Mouse (Mus musculus): Measurements from ENCODE around the gene Lamtor2.

Lamtor2 gene

GRCm38 (mm10) chr3:88542486-88542885, 10.4 kb downstream of the Lamtor2 start:
- DNase-seq (ENCODE audit: low read depth, low spot score) = no peak

GRCm38 (mm10) chr3:88541622-88542401, 11.1 kb downstream of the Lamtor2 start:
- DNase-seq (ENCODE audit: low read depth, low spot score) = no peak

GRCm38 (mm10) chr3:88540085-88540484, 12.8 kb downstream of the Lamtor2 start:
- DNase-seq (ENCODE audit: low read depth, low spot score) = no peak

- DNase-seq (ENCODE audit: low read depth, low spot score) = no peak
These were observed 13.5 kb downstream of the Lamtor2 start for GRCm38 (mm10) chr3:88539397-88539796.

GRCm38 (mm10) chr3:88538271-88539145, 14.4 kb downstream of the Lamtor2 start:
- no peak for DNase-seq (ENCODE audit: low read depth, low spot score)

GRCm38 (mm10) chr3:88537146-88537545, 15.7 kb downstream of the Lamtor2 start:
- DNase-seq (ENCODE audit: low read depth, low spot score) = no peak

GRCm38 (mm10) chr3:88536103-88536930, 16.6 kb downstream of the Lamtor2 start:
- DNase-seq (ENCODE audit: low read depth, low spot score) = peak; percentile 46

- no peak for DNase-seq (ENCODE audit: low read depth, low spot score)
These were observed 17.3 kb downstream of the Lamtor2 start for GRCm38 (mm10) chr3:88535527-88535926.

GRCm38 (mm10) chr3:88535005-88535404, 17.9 kb downstream of the Lamtor2 start:
- no peak for DNase-seq (ENCODE audit: low read depth, low spot score)

DNA sequence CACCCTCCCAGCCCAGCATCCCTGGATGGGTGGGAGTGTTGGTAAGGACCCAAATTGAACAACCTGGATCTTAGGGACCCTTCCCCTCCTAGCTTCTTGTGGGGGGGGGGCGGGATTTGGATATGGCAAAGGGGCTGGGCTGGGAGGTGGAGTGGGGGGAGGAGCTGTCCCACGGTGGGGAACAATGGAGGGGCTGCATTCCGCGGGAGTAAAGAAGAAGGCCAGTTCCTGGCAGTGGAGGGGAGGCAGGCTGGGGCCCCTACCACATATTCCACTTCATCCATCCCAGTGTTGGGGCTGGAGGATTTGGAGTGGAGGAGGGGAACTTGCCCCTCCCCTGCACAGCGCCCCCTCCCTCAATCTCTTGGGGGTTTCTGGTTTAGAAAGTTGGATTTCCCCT, 19.2 kb downstream of the Lamtor2 start:
- DNase-seq (ENCODE audit: low read depth, low spot score) = no peak

- peak; percentile 42 for DNase-seq (ENCODE audit: low read depth, low spot score)
These were observed 20.0 kb downstream of the Lamtor2 start for GRCm38 (mm10) chr3:88532689-88533511.

DNA sequence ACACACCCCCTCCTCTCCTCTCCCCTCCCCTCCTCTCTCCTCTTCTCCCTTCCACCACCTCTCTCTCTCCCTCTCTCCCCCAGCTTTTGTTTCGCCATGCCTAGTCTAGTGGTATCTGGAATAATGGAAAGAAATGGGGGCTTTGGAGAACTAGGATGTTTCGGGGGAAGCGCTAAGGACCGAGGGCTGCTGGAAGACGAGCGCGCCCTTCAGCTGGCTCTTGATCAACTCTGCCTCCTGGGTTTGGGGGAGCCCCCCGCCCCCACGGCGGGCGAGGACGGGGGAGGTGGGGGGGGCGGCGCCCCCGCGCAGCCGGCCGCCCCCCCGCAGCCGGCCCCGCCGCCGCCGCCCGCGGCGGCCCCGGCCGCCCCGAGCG, 20.6 kb downstream of the Lamtor2 start, which contains the start of gene Mex3a:
Mex3a (plus strand) TSS at position 97 of the 376 bp plus-strand sequence.
- DNase-seq (ENCODE audit: low read depth, low spot score) = no peak

GRCm38 (mm10) chr3:88531348-88532298, 21.3 kb downstream of the Lamtor2 start:
- DNase-seq (ENCODE audit: low read depth, low spot score) = peak; percentile 84

GRCm38 (mm10) chr3:88530082-88530864, 22.6 kb downstream of the Lamtor2 start:
- no peak for DNase-seq (ENCODE audit: low read depth, low spot score)

DNA sequence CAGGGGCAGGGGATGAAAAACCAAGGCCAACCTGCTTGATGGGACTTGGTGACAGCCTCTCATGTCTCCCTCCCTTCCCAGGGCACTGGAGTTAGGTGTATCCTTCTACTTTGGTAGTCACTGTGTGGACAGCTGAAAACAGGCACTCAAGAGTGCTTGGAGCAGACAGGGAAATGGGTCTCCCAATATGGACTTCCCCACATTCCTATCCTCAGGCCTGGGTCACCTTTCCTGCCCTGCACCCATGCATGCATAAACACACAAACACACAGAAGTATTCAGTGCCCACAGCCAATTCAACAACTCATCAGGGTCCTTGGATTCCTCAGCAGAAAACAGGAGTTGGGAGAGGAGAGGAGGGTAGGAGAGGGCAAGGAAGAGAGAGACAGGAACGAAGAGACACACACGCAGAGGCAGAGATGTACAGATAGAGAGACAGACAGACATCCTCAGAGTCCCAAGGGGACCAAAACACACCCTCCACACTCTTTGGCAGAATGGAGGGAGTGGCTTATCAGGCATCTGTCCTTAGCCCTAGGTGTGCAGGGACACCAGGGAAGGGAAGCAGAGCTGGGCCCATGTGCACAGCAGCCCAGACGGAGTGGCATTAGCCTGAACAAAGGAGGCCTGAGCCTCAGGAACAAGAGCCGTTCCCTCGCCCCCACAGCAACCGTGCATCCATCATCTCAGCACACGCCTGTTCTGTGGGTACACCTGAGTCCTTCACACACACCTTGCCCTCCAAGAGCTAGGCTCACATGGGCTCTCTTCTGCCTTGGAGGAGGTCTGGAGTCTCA, 23.5 kb downstream of the Lamtor2 start:
- no peak for DNase-seq (ENCODE audit: low read depth, low spot score)

GRCm38 (mm10) chr3:88528646-88529045, 24.2 kb downstream of the Lamtor2 start:
- DNase-seq (ENCODE audit: low read depth, low spot score) = no peak

DNA sequence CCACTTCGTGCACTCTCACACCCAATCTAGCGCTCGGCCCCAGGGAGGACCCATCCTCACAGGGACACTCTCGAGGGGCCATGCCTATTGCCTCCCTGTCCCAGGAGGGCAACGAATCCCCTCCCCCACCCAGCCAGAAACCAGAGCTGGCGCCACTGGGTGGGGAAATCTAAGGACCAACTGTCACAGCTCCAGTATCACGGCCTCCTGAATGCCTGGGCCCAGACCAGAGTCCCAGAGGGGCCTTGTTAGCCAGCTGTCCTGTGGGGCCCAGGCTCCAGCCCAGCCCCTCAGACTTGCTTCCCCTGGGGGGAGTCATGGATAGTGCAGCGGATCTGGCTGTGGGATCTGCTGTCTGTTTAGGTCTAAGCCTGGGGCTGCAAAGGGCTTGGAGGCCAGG, 25.3 kb downstream of the Lamtor2 start:
- DNase-seq (ENCODE audit: low read depth, low spot score) = no peak
